Mouse (Mus musculus): ENCODE results near the gene Umodl1. TPM values are rescaled to one million over a fixed set of nuclear protein-coding genes. Genes with fewer than 3 reads are reported as not detected.

The Umodl1 gene
- polyA plus RNA-seq, 1 experiment from 2014 or later: not detected

GRCm38 (mm10) chr17:31036168-31036876 is 81.9 kb downstream of the Umodl1 start:
- DNase-seq (ENCODE audit: low spot score) (no peak), ATAC-seq (ENCODE audit: low FRiP score) (no peak)
- no peaks in the 10 kb centered on the region for H3K36me3 ChIP-seq (ENCODE audit: control insufficient read depth, insufficient read depth, low read length)
- no peak overlapping the region for H3K4me3 ChIP-seq (ENCODE audit: low read depth, low read length)
- 85% methylated on average over 22 of the region's 22 CpGs for WGBS
- no peak overlapping the region for H3K27ac ChIP-seq (ENCODE audit: low read depth, low read length)
- H3K4me1 ChIP-seq (replicated peaks; ENCODE audit: control insufficient read depth, insufficient read depth, low read length): no peaks in the 10 kb centered on the region; the same call in 1 of the 2 replicates
- H3K27me3 ChIP-seq (ENCODE audit: control insufficient read depth, insufficient read depth, low read length): no peaks in the 10 kb centered on the region
- no peaks in the 10 kb centered on the region; the same call in 1 of the 2 replicates for H3K9me3 ChIP-seq (ENCODE audit: control insufficient read depth, low read length)
- H3K9ac ChIP-seq (ENCODE audit: low read depth, low read length): no peak overlapping the region
- no peak overlapping the region for H3K4me2 ChIP-seq (replicated peaks; ENCODE audit: low read depth, low read length)

GRCm38 (mm10) chr17:31037331-31037730 is 82.9 kb downstream of the Umodl1 start:
- DNase-seq (ENCODE audit: low spot score): no peak
- 76% methylated on average over 8 of the region's 8 CpGs for WGBS
- no peak for ATAC-seq (ENCODE audit: low FRiP score)
- Histone ChIP-seq H3K4me3 (ENCODE audit: low read depth, low read length) (no peak overlapping the region), H3K36me3 (ENCODE audit: control insufficient read depth, insufficient read depth, low read length) (no peaks in the 10 kb centered on the region), H3K27ac (ENCODE audit: low read depth, low read length) (no peak overlapping the region), H3K4me2 (replicated peaks; ENCODE audit: low read depth, low read length) (no peak overlapping the region), H3K9me3 (ENCODE audit: control insufficient read depth, low read length) (no peaks in the 10 kb centered on the region), H3K9ac (ENCODE audit: low read depth, low read length) (no peak overlapping the region), H3K27me3 (ENCODE audit: control insufficient read depth, insufficient read depth, low read length) (no peaks in the 10 kb centered on the region), H3K4me1 (replicated peaks; ENCODE audit: control insufficient read depth, insufficient read depth, low read length) (no peaks in the 10 kb centered on the region; the same call in 1 of the 2 replicates)

GRCm38 (mm10) chr17:31038381-31038780 is 83.9 kb downstream of the Umodl1 start:
- ATAC-seq (ENCODE audit: low FRiP score): no peak
- H3K4me2 ChIP-seq (replicated peaks; ENCODE audit: low read depth, low read length): no peak overlapping the region
- no peak for DNase-seq (ENCODE audit: low spot score)
- H3K4me3 ChIP-seq (ENCODE audit: low read depth, low read length): no peak overlapping the region
- no peaks in the 10 kb centered on the region for H3K36me3 ChIP-seq (ENCODE audit: control insufficient read depth, insufficient read depth, low read length)
- H3K9me3 ChIP-seq (ENCODE audit: control insufficient read depth, low read length): no peaks in the 10 kb centered on the region
- no peak overlapping the region for H3K9ac ChIP-seq (ENCODE audit: low read depth, low read length)
- WGBS: 83% methylated on average over 4 of the region's 4 CpGs
- H3K27me3 ChIP-seq (ENCODE audit: control insufficient read depth, insufficient read depth, low read length): no peaks in the 10 kb centered on the region
- no peak overlapping the region for H3K27ac ChIP-seq (ENCODE audit: low read depth, low read length)
- H3K4me1 ChIP-seq (replicated peaks; ENCODE audit: control insufficient read depth, insufficient read depth, low read length): no peaks in the 10 kb centered on the region; the same call in 1 of the 2 replicates

- H3K9ac ChIP-seq (ENCODE audit: low read depth, low read length): no peak overlapping the region
- WGBS: 72% methylated on average over 7 of the region's 7 CpGs
Observed at GRCm38 (mm10) chr17:31039626-31040025, 85.2 kb downstream of the Umodl1 start.

GRCm38 (mm10) chr17:31040421-31040820 is 86.0 kb downstream of the Umodl1 start:
- WGBS: 72% methylated on average over 7 of the region's 7 CpGs

More at GRCm38 (mm10) chr17:31039626-31040025, 85.2 kb downstream of the Umodl1 start:
- no peaks in the 10 kb centered on the region for H3K27me3 ChIP-seq (ENCODE audit: control insufficient read depth, insufficient read depth, low read length)
- no peaks in the 10 kb centered on the region for H3K36me3 ChIP-seq (ENCODE audit: control insufficient read depth, insufficient read depth, low read length)
- no peak overlapping the region for H3K27ac ChIP-seq (ENCODE audit: low read depth, low read length)
- DNase-seq (ENCODE audit: low spot score) (no peak), ATAC-seq (ENCODE audit: low FRiP score) (no peak)
- H3K4me1 ChIP-seq (replicated peaks; ENCODE audit: control insufficient read depth, insufficient read depth, low read length): no peaks in the 10 kb centered on the region
- H3K4me2 ChIP-seq (replicated peaks; ENCODE audit: low read depth, low read length): no peak overlapping the region
- H3K9me3 ChIP-seq (ENCODE audit: control insufficient read depth, low read length): no peaks in the 10 kb centered on the region
- no peak overlapping the region for H3K4me3 ChIP-seq (ENCODE audit: low read depth, low read length)

GRCm38 (mm10) chr17:31042751-31043150 is 88.3 kb downstream of the Umodl1 start:
- H3K9ac ChIP-seq (ENCODE audit: low read depth, low read length): no peak overlapping the region
- H3K4me2 ChIP-seq (replicated peaks; ENCODE audit: low read depth, low read length): no peak overlapping the region
- 73% methylated on average over 2 of the region's 2 CpGs for WGBS
- H3K4me1 ChIP-seq (replicated peaks; ENCODE audit: control insufficient read depth, insufficient read depth, low read length): no peaks in the 10 kb centered on the region
- H3K4me3 ChIP-seq (ENCODE audit: low read depth, low read length): no peak overlapping the region
- ATAC-seq (ENCODE audit: low FRiP score) (no peak), DNase-seq (ENCODE audit: low spot score) (no peak)
- H3K27ac ChIP-seq (ENCODE audit: low read depth, low read length): no peak overlapping the region
- no peaks in the 10 kb centered on the region for H3K9me3 ChIP-seq (ENCODE audit: control insufficient read depth, low read length)
- H3K27me3 ChIP-seq (ENCODE audit: control insufficient read depth, insufficient read depth, low read length): no peaks in the 10 kb centered on the region
- no peaks in the 10 kb centered on the region for H3K36me3 ChIP-seq (ENCODE audit: control insufficient read depth, insufficient read depth, low read length)

More at GRCm38 (mm10) chr17:31040421-31040820, 86.0 kb downstream of the Umodl1 start:
- H3K4me3 ChIP-seq (ENCODE audit: low read depth, low read length): no peak overlapping the region
- H3K4me2 ChIP-seq (replicated peaks; ENCODE audit: low read depth, low read length): no peak overlapping the region
- ATAC-seq (ENCODE audit: low FRiP score) (no peak), DNase-seq (ENCODE audit: low spot score) (no peak)
- no peak overlapping the region for H3K9ac ChIP-seq (ENCODE audit: low read depth, low read length)
- no peaks in the 10 kb centered on the region for H3K9me3 ChIP-seq (ENCODE audit: control insufficient read depth, low read length)
- H3K4me1 ChIP-seq (replicated peaks; ENCODE audit: control insufficient read depth, insufficient read depth, low read length): no peaks in the 10 kb centered on the region
- no peak overlapping the region for H3K27ac ChIP-seq (ENCODE audit: low read depth, low read length)
- no peaks in the 10 kb centered on the region for H3K27me3 ChIP-seq (ENCODE audit: control insufficient read depth, insufficient read depth, low read length)
- H3K36me3 ChIP-seq (ENCODE audit: control insufficient read depth, insufficient read depth, low read length): no peaks in the 10 kb centered on the region

GRCm38 (mm10) chr17:31057151-31057890 is 102.9 kb downstream of the Umodl1 start, which contains the start of gene Abcg1:
Gene Abcg1 (plus strand): TSS chr17:31057675.
- Histone ChIP-seq H3K36me3 (ENCODE audit: control insufficient read depth, insufficient read depth, low read length) (no peaks in the 10 kb centered on the region), H3K27me3 (ENCODE audit: control insufficient read depth, insufficient read depth, low read length) (peaks cover 8% of the 10 kb centered on the region), H3K4me2 (replicated peaks; ENCODE audit: low read depth, low read length) (peak within 1 kb of the TSS; percentile 79), H3K27ac (ENCODE audit: low read depth, low read length) (0 out of 2 replicates have a peak within 1 kb of the TSS, but pooled peaks have one; percentile 3), H3K4me1 (replicated peaks; ENCODE audit: control insufficient read depth, insufficient read depth, low read length) (peaks cover 2% of the 10 kb centered on the region; the same call in 1 of the 2 replicates), H3K9ac (ENCODE audit: low read depth, low read length) (peak within 1 kb of the TSS; percentile 16), H3K4me3 (ENCODE audit: low read depth, low read length) (peak within 1 kb of the TSS; percentile 44), H3K9me3 (ENCODE audit: control insufficient read depth, low read length) (no peaks in the 10 kb centered on the region)
- 3% methylated on average over 45 of the region's 49 CpGs for WGBS
- ATAC-seq (ENCODE audit: low FRiP score) (peak; percentile 79), DNase-seq (ENCODE audit: low spot score) (peak; percentile 76)

GRCm38 (mm10) chr17:31057891-31058744 is 103.7 kb downstream of the Umodl1 start:
- no peaks in the 10 kb centered on the region for H3K36me3 ChIP-seq (ENCODE audit: control insufficient read depth, insufficient read depth, low read length)
- H3K4me3 ChIP-seq (ENCODE audit: low read depth, low read length): peak overlapping the region; percentile 44
- H3K4me1 ChIP-seq (replicated peaks; ENCODE audit: control insufficient read depth, insufficient read depth, low read length): peaks cover 2% of the 10 kb centered on the region; the same call in 1 of the 2 replicates
- H3K9me3 ChIP-seq (ENCODE audit: control insufficient read depth, low read length): no peaks in the 10 kb centered on the region
- H3K27me3 ChIP-seq (ENCODE audit: control insufficient read depth, insufficient read depth, low read length): peaks cover 8% of the 10 kb centered on the region
- peak; percentile 70 for ATAC-seq (ENCODE audit: low FRiP score)
- H3K27ac ChIP-seq (ENCODE audit: low read depth, low read length): 0 out of 2 replicates have a peak overlapping the region, but pooled peaks have one; percentile 3
- H3K9ac ChIP-seq (ENCODE audit: low read depth, low read length): peak overlapping the region; percentile 16
- peak overlapping the region; percentile 79 for H3K4me2 ChIP-seq (replicated peaks; ENCODE audit: low read depth, low read length)
- peak; percentile 47 for DNase-seq (ENCODE audit: low spot score)
- WGBS: 2% methylated on average over 31 of the region's 31 CpGs

Data from hindbrain, embryonic 11.5 days (tissue).